Mouse (Mus musculus) 3T3-L1 (cell line): Measurements from ENCODE around the gene Glo1.

Source experiments
- DNase-seq: peaks from one replicate; pipeline ENCODE4 v3.0.0-alpha.2; 2015; ENCODE audit warnings: low read depth, low spot score

Glo1 gene

GRCm38 (mm10) chr17:30612075-30612859 is 14.4 kb downstream of the Glo1 start:
- peak; percentile 100 for DNase-seq

GRCm38 (mm10) chr17:30611221-30612074 is 15.2 kb downstream of the Glo1 start:
- DNase-seq = no peak

GRCm38 (mm10) chr17:30610739-30611138 is 15.9 kb downstream of the Glo1 start:
- no peak for DNase-seq

- DNase-seq = no peak
Observed at GRCm38 (mm10) chr17:30609980-30610307, 16.7 kb downstream of the Glo1 start.

GRCm38 (mm10) chr17:30609305-30609979 is 17.2 kb downstream of the Glo1 start:
- DNase-seq = peak; percentile 85

- no peak for DNase-seq
Observed at GRCm38 (mm10) chr17:30607909-30608495, 18.7 kb downstream of the Glo1 start.

GRCm38 (mm10) chr17:30607330-30607729 is 19.3 kb downstream of the Glo1 start:
- no peak for DNase-seq

- no peak for DNase-seq
Observed at GRCm38 (mm10) chr17:30606634-30607081, 20.0 kb downstream of the Glo1 start.

- no peak for DNase-seq
Observed at GRCm38 (mm10) chr17:30606206-30606605, 20.5 kb downstream of the Glo1 start.

GRCm38 (mm10) chr17:30605001-30605400 is 21.7 kb downstream of the Glo1 start:
- no peak for DNase-seq

- no peak for DNase-seq
Observed at GRCm38 (mm10) chr17:30604296-30604695, 22.4 kb downstream of the Glo1 start.

GRCm38 (mm10) chr17:30602175-30602574 is 24.5 kb downstream of the Glo1 start:
- DNase-seq = no peak

GRCm38 (mm10) chr17:30598300-30598699 is 28.4 kb downstream of the Glo1 start:
- no peak for DNase-seq

GRCm38 (mm10) chr17:30597786-30598185 is 28.9 kb downstream of the Glo1 start:
- no peak for DNase-seq

GRCm38 (mm10) chr17:30594846-30595245 is 31.8 kb downstream of the Glo1 start:
- no peak for DNase-seq

- no peak for DNase-seq
Observed at GRCm38 (mm10) chr17:30594407-30594806, 32.3 kb downstream of the Glo1 start.

GRCm38 (mm10) chr17:30590417-30591198 is 36.1 kb downstream of the Glo1 start:
- peak; percentile 72 for DNase-seq

- DNase-seq = no peak
Observed at GRCm38 (mm10) chr17:30583258-30584001, 43.2 kb downstream of the Glo1 start.

- DNase-seq = no peak
Observed at GRCm38 (mm10) chr17:30582313-30582712, 44.4 kb downstream of the Glo1 start.

GRCm38 (mm10) chr17:30581201-30581600 is 45.5 kb downstream of the Glo1 start:
- peak; percentile 67 for DNase-seq
